Mouse (Mus musculus) midbrain, embryonic 16.5 days (tissue): Measurements from ENCODE around the gene Ivl. TPM values are rescaled to one million over a fixed set of nuclear protein-coding genes. Genes with fewer than 3 reads are reported as not detected.

Experiments
- ATAC-seq: fragments of 200-750 bp; cut with Nextera tagmentation; 2 replicates; pipeline ENCODE4 v1.8.0; 2017; ENCODE audit warnings: moderate TSS enrichment
- H3K27ac ChIP-seq: fragments of 300-500 bp; sonication (generic); 2 replicates; pipeline ENCODE4 v1.5.1; 2014; ENCODE audit warnings: mild to moderate bottlenecking, low read length, mixed read lengths
- H3K27me3 ChIP-seq: fragments of 300-500 bp; sonication (generic); 2 replicates; pipeline ENCODE4 v1.6.1; 2014; ENCODE audit warnings: low read depth, low read length, mixed read lengths; ENCODE audit not compliant: control insufficient read depth, insufficient read depth
- H3K36me3 ChIP-seq: fragments of 300-500 bp; sonication (generic); 2 replicates; pipeline ENCODE4 v1.6.1; 2014; ENCODE audit warnings: mild to moderate bottlenecking, low read length, moderate library complexity, mixed read lengths; ENCODE audit not compliant: control insufficient read depth, insufficient read depth
- H3K4me1 ChIP-seq: fragments of 300-500 bp; sonication (generic); 2 replicates; pipeline ENCODE4 v1.6.1; 2014; ENCODE audit warnings: mild to moderate bottlenecking, low read length, mixed read lengths; ENCODE audit not compliant: control insufficient read depth, insufficient read depth
- H3K4me2 ChIP-seq: fragments of 300-500 bp; sonication (generic); 2 replicates; pipeline ENCODE4 v1.6.1; 2014; ENCODE audit warnings: mild to moderate bottlenecking, low read length, mixed read lengths
- H3K4me3 ChIP-seq: fragments of 300-500 bp; sonication (generic); 2 replicates; pipeline ENCODE4 v1.5.1; 2014; ENCODE audit warnings: low read depth, mild to moderate bottlenecking, low read length, moderate library complexity, mixed read lengths
- H3K9ac ChIP-seq: fragments of 300-500 bp; sonication (generic); 2 replicates; pipeline ENCODE4 v1.6.1; 2014; ENCODE audit warnings: low read depth, low read length, mixed read lengths
- H3K9me3 ChIP-seq: fragments of 300-500 bp; sonication (generic); replicated peaks from 2 replicates; pipeline ENCODE4 v1.6.1; 2014; ENCODE audit warnings: mild to moderate bottlenecking, low read length, mixed read lengths; ENCODE audit not compliant: control insufficient read depth, poor library complexity, severe bottlenecking
- WGBS: fragments of 180-500 bp; shearing (Covaris S2); extraction: QIAGEN DNeasy Blood & Tissue Kit; methylation state at CpG from one replicate; pipeline ENCODE4 v1.1.7; 2014; 5-methylcytosine and 5-hydroxymethylcytosine counted together
- polyA plus RNA-seq: library from polyadenylated mRNA; unstranded; fragments of >200 nt; fragmentation: Nextera tagmentation; extraction: Ambion mirVana; gene quantifications from 2 replicates; pipeline ENCODE4 v1.2.1, GENCODE M21; 2015

The Ivl gene
- polyA plus RNA-seq = not detected in 2 replicates

DNA sequence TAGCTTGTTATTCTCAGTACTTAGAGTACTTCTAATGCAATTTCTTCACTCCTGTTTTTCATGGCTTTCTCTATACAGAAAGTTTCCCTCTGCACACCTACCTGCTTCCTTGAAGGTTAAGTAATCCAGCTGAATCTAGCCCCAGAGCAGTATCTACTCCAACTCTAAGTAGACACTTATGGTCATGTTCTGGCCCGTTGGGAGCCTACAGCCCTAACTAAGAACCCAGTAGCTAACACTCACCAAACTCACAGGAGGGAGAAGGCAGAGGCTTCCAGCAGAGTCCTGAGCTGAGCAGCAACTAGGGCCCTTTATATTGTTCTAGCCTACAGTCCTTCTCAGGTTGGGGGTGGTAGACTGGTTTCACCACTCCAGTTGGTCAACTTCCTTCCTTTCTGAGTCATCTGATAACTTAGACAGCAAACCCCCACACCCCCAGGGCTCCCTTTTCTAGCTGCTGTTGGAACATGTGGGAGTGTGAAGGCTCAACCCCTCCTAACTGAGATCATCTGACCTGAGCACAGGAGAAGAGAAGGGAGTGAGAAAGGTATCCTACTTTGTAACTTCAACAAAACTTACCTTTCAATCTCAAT lies at the start of gene Ivl:
Ivl (minus strand) TSS at position 287 of the 593 bp plus-strand sequence.
- no peaks in the 10 kb centered on the region for H3K9me3 ChIP-seq
- H3K4me1 ChIP-seq = no peaks in the 10 kb centered on the region
- no peak within 1 kb of the TSS for H3K27ac ChIP-seq
- no peak within 1 kb of the TSS for H3K9ac ChIP-seq
- ATAC-seq = no peak
- WGBS = 75% methylated on average over 1 of the region's 1 CpGs
- no peak within 1 kb of the TSS for H3K4me3 ChIP-seq
- no peak within 1 kb of the TSS for H3K4me2 ChIP-seq
- no peaks in the 10 kb centered on the region for H3K36me3 ChIP-seq
- no peaks in the 10 kb centered on the region for H3K27me3 ChIP-seq

DNA sequence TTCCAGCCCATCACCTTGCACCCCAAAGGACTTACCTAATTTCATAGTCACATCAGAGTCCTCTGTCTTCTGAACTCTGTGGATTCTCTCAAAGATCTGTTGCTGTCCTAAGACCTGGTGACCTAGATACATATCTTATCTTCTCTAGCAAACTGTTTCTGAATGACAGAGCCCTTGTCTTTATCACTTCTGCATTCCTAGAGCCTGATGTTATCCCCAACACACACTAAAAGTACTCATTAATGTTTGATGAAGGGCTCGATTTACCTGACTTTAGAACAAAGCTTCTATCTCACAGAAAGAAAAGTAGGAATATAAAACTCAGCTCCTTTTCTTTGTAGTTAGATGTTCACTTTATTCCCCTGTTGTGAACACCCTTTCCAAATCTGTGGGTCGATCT lies 48.0 kb upstream of the Ivl start, which contains the start of gene Lce6a:
Lce6a (minus strand) TSS at position 101 of the 400 bp plus-strand sequence.
- Histone ChIP-seq H3K27me3 (no peaks in the 10 kb centered on the region), H3K9me3 (no peaks in the 10 kb centered on the region), H3K9ac (no peak within 1 kb of the TSS), H3K36me3 (no peaks in the 10 kb centered on the region), H3K4me2 (no peak within 1 kb of the TSS), H3K4me3 (no peak within 1 kb of the TSS), H3K4me1 (no peaks in the 10 kb centered on the region), H3K27ac (no peak within 1 kb of the TSS)
- no peak for ATAC-seq
- WGBS = 80% methylated on average over 2 of the region's 2 CpGs

DNA sequence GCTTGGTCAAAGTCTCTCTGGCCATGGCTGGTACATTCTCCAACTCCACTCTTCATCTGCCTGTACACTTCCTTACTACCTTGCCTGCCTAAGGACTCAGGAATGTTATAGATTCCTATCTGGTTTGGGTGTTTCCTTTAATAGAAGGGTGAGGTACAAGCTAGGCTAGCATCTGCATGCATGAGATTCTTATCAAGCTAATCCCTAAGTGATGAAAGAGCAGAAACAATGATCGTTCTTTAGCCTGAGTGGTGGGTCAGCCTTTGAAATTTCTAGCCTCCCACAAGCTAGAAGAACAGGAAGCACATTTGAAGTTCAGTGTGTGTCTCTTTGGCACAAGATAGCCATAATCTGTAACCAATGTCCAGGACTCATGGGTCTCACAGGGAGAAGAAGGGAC lies 36.3 kb upstream of the Ivl start:
- H3K4me2 ChIP-seq = no peak overlapping the region
- H3K27me3 ChIP-seq = no peaks in the 10 kb centered on the region
- WGBS = 70% methylated on average over 1 of the region's 1 CpGs
- no peaks in the 10 kb centered on the region for H3K36me3 ChIP-seq
- H3K27ac ChIP-seq = no peak overlapping the region
- H3K4me3 ChIP-seq = no peak overlapping the region
- no peak for ATAC-seq
- no peaks in the 10 kb centered on the region for H3K9me3 ChIP-seq
- no peaks in the 10 kb centered on the region for H3K4me1 ChIP-seq
- no peak overlapping the region for H3K9ac ChIP-seq

DNA sequence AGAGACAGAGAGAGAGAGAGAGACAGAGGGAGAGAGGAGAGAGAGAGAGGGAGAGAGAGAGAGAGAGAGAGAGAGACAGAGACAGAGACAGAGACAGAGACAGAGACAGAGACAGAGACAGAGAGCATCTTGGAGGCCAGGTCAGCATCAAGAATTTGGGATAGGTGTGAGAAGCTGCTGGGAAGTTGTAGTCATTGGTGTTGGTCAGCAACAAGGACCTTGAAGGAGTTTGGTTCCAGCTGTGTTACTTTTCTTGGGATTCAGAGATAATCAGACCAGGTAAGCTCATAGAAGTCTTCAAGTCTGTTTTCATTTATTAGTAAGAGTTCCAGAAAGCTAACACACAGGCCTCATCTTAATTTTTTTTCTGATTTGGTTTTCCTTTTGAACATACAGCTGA lies 33.9 kb upstream of the Ivl start, which contains the start of gene 2210017I01Rik:
2210017I01Rik (minus strand) TSS at position 101 of the 400 bp plus-strand sequence.
- H3K9me3 ChIP-seq = no peaks in the 10 kb centered on the region
- H3K27ac ChIP-seq = no peak within 1 kb of the TSS
- H3K4me3 ChIP-seq = no peak within 1 kb of the TSS
- no peak within 1 kb of the TSS for H3K4me2 ChIP-seq
- no peak within 1 kb of the TSS for H3K9ac ChIP-seq
- H3K4me1 ChIP-seq = no peaks in the 10 kb centered on the region
- no peak for ATAC-seq
- H3K27me3 ChIP-seq = no peaks in the 10 kb centered on the region
- no peaks in the 10 kb centered on the region for H3K36me3 ChIP-seq

DNA sequence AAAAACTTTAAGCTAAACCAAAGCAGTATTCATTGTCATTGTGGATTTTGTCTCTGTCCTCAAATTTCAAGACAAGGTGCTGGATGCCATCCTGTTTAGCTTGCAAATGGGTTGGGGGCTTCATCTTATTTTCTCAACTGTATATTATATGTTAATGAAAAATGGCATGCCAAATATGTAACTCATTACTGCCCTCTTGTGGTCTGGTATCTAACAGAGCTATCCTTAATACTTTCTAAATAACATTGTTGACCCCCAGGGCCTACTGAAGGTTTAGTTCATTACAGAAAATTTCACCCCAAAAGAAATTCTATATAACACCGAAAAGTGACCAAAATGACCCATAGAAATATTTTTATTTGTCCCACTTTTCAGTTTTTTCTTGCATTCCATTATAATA lies 28.6 kb upstream of the Ivl start:
- ATAC-seq = no peak
- H3K27me3 ChIP-seq = no peaks in the 10 kb centered on the region
- WGBS = 70% methylated on average over 1 of the region's 1 CpGs
- no peak overlapping the region for H3K4me2 ChIP-seq
- no peak overlapping the region for H3K27ac ChIP-seq
- H3K36me3 ChIP-seq = no peaks in the 10 kb centered on the region
- H3K9me3 ChIP-seq = 0 out of 2 replicates have a peak, but pooled peaks cover 4% of the 10 kb centered on the region
- no peaks in the 10 kb centered on the region for H3K4me1 ChIP-seq
- H3K4me3 ChIP-seq = no peak overlapping the region
- H3K9ac ChIP-seq = no peak overlapping the region

DNA sequence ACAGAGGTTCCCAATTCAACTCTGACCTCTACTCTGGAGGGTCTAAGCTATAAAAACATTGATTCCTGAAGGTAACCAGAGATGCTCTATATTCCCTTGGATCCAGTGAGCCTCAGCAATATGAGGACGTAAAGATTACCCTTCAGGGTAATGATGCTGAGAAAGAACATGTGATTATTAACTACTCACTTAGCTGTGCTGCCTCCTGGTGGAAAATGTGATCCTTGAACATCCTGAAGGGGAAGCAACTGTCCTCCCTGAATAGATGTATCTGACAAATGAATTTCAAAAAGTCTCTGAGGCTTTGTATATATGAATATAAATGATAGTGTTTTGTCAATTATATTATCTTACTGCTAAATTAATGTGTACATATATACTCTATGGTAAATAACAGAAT lies 26.9 kb upstream of the Ivl start:
- Histone ChIP-seq H3K4me3 (no peak overlapping the region), H3K9ac (no peak overlapping the region), H3K27ac (no peak overlapping the region), H3K36me3 (no peaks in the 10 kb centered on the region), H3K4me2 (no peak overlapping the region), H3K4me1 (no peaks in the 10 kb centered on the region), H3K27me3 (no peaks in the 10 kb centered on the region), H3K9me3 (0 out of 2 replicates have a peak, but pooled peaks cover 4% of the 10 kb centered on the region)
- no peak for ATAC-seq
- WGBS = 55% methylated on average over 1 of the region's 1 CpGs

DNA sequence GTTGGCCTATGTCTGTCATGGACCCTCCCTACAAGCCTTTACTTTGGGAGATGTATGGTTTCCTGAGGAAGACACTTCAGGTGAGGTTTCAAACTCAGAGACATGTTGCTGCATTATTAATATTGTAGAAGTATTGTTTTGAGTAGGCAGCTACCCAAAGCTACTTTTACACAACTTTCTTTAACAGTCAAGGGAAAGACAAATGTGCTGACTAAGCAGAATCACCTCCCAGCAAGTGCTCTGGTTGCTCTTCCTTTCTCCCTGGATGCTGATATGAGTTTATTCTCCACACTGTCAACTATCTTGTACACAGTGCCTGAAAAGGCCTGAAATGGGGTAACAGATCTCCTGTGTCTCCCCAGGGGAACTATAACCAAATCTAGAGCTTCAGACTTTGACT lies 26.4 kb upstream of the Ivl start:
- Histone ChIP-seq H3K4me1 (no peaks in the 10 kb centered on the region), H3K9me3 (0 out of 2 replicates have a peak, but pooled peaks cover 4% of the 10 kb centered on the region), H3K27ac (no peak overlapping the region), H3K9ac (no peak overlapping the region), H3K27me3 (no peaks in the 10 kb centered on the region), H3K4me2 (no peak overlapping the region), H3K36me3 (no peaks in the 10 kb centered on the region), H3K4me3 (no peak overlapping the region)
- ATAC-seq = no peak

DNA sequence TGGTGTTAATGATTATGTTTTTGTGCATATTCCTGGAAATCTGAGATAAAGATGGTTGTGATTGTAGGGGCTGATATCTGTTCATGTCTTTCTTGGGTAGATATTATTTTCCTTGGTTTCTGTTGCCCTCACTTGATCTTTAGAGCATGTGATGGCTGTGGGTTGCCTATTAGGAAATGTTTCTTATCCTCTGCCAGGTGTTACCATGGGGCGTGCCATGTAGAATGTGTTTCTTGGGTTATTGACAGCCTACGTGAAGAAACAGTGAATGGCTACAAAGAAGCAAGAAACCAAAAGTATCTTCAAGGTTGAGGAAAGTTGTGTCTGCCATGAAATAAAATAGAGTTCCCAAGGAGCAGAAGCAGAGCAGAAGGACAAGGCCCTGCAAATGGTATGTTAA lies 24.9 kb upstream of the Ivl start:
- Histone ChIP-seq H3K9ac (no peak overlapping the region), H3K9me3 (0 out of 2 replicates have a peak, but pooled peaks cover 4% of the 10 kb centered on the region), H3K27ac (no peak overlapping the region), H3K4me3 (no peak overlapping the region), H3K4me1 (no peaks in the 10 kb centered on the region), H3K4me2 (no peak overlapping the region), H3K36me3 (no peaks in the 10 kb centered on the region), H3K27me3 (no peaks in the 10 kb centered on the region)
- ATAC-seq = no peak
- WGBS = 94% methylated on average over 2 of the region's 2 CpGs

DNA sequence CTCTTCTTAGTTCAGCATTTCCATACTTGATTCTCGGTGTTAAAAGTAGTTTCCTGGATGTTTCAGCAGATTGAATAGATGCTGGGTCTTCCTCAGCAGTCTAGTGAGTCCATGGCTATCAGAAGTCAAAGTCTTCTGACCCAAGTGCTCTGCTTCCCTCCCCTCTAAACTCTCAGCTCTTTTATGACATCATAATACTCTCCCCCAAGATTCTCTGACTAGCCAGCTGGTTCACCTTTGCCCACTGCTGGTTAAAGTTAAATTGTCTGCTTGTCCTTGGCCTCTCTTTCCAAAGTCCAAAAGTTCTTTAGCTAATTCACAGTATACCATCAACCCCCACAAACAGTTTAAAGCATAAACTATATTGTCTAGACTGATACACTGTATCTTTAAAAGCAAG lies 15.3 kb upstream of the Ivl start, which contains the start of gene Smcp:
Smcp (minus strand) TSS at position 140 of the 400 bp plus-strand sequence.
- Histone ChIP-seq H3K9me3 (no peaks in the 10 kb centered on the region), H3K27me3 (no peaks in the 10 kb centered on the region), H3K9ac (no peak within 1 kb of the TSS), H3K27ac (no peak within 1 kb of the TSS), H3K4me3 (no peak within 1 kb of the TSS), H3K36me3 (no peaks in the 10 kb centered on the region), H3K4me1 (no peaks in the 10 kb centered on the region), H3K4me2 (no peak within 1 kb of the TSS)
- ATAC-seq = no peak
- WGBS = 79% methylated on average over 1 of the region's 1 CpGs
